Mouse (Mus musculus) heart, embryonic 12.5 days (tissue): ENCODE results near the gene Gpr68. TPM values are rescaled to one million over a fixed set of nuclear protein-coding genes. Genes with fewer than 3 reads are reported as not detected.

Experiments
- ATAC-seq: fragments of 200-750 bp; cut with Nextera tagmentation; 2 replicates; pipeline ENCODE4 v1.8.0; 2017; ENCODE audit warnings: moderate TSS enrichment, moderate library complexity; ENCODE audit not compliant: insufficient number of reproducible peaks, low FRiP score
- H3K27ac ChIP-seq: fragments of 300-500 bp; sonication (generic); 2 replicates; pipeline ENCODE4 v1.5.1; 2016; ENCODE audit warnings: mild to moderate bottlenecking, moderate library complexity; ENCODE audit not compliant: poor library complexity, severe bottlenecking
- H3K27me3 ChIP-seq: fragments of 300-500 bp; sonication (generic); replicated peaks from 2 replicates; pipeline ENCODE4 v1.6.1; 2016; ENCODE audit warnings: mild to moderate bottlenecking, moderate library complexity
- H3K36me3 ChIP-seq: fragments of 300-500 bp; sonication (generic); 2 replicates; pipeline ENCODE4 v1.6.1; 2016; ENCODE audit warnings: mild to moderate bottlenecking, moderate library complexity
- H3K4me1 ChIP-seq: fragments of 300-500 bp; sonication (generic); replicated peaks from 2 replicates; pipeline ENCODE4 v1.6.1; 2016; ENCODE audit warnings: mild to moderate bottlenecking
- H3K4me2 ChIP-seq: fragments of 300-500 bp; sonication (generic); 2 replicates; pipeline ENCODE4 v1.6.1; 2016; ENCODE audit warnings: mild to moderate bottlenecking, moderate library complexity
- H3K4me3 ChIP-seq: fragments of 300-500 bp; sonication (generic); 2 replicates; pipeline ENCODE4 v1.5.1; 2016; ENCODE audit warnings: mild to moderate bottlenecking
- H3K9ac ChIP-seq: fragments of 300-500 bp; sonication (generic); 2 replicates; pipeline ENCODE4 v1.6.1; 2016; ENCODE audit warnings: mild to moderate bottlenecking, moderate library complexity
- H3K9me3 ChIP-seq: fragments of 300-500 bp; sonication (generic); replicated peaks from 2 replicates; pipeline ENCODE4 v1.6.1; 2016; ENCODE audit warnings: mild to moderate bottlenecking, moderate library complexity
- WGBS: fragments of 180-500 bp; shearing (Covaris S2); methylation state at CpG from one replicate; pipeline ENCODE4 v1.1.7; 2016; 5-methylcytosine and 5-hydroxymethylcytosine counted together
- polyA plus RNA-seq: library from polyadenylated mRNA; unstranded; fragments of >200 nt; fragmentation: Nextera tagmentation; extraction: Ambion mirVana; gene quantifications from 2 replicates; pipeline ENCODE4 v1.2.1, GENCODE M21; 2016

Gene Gpr68
- polyA plus RNA-seq, 1 experiment from 2014 or later = 6.2 TPM

DNA sequence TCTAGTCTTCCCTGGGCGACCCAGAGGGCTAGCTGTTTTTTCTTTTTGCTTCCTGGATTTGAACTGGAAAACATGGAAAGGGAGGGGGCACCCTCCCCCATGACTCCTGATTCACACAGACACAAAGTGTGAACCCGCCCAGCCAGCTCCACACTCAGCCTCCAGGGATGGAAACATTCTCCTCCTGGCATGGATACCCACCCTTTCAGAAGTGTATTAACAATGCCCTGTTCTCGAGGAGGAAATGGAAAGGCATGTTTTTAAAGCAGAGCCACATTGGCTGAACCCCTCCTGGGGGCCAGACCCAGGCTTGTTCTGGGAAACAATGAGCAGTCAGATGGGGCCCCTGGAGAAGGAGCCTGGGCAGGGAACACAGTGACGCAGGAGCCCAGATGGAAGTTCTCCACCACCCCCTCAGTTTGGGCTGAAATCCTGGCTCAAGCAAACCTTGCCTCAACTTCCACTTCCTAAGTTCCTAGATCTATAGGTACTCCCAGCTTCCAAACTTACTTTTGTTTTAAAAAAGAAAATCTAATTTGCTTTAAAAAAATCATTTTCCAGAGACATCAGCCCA is 39.9 kb downstream of the Gpr68 start:
- H3K4me1 ChIP-seq = no peaks in the 10 kb centered on the region
- no peak overlapping the region for H3K9ac ChIP-seq
- no peak overlapping the region for H3K27ac ChIP-seq
- H3K27me3 ChIP-seq = 0 out of 2 replicates have a peak, but pooled peaks cover under 1% of the 10 kb centered on the region
- H3K36me3 ChIP-seq = no peaks in the 10 kb centered on the region
- H3K4me2 ChIP-seq = no peak overlapping the region
- no peak for ATAC-seq
- H3K9me3 ChIP-seq = peaks cover 9% of the 10 kb centered on the region
- 61% methylated on average over 4 of the region's 4 CpGs for WGBS
- no peak overlapping the region for H3K4me3 ChIP-seq

DNA sequence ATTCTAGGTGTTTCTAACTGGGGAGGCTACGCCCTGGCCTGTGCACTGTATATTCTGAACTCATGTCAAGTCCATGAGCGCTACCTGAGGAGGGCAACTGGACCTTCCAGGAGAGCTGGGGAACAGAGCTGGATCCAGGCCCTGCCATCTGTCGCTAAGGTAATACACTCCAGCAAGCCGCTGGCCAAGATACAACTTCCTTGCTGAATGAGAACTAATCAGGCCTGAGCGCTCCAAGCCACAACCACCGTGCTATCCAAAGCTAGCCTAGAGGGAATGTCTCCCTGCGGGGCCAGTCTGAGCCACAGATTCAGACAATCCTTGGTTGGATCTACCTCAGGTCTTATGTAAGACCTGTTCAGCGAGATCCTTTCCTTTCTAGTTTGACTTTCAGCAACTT is 40.9 kb downstream of the Gpr68 start:
- ATAC-seq = no peak
- WGBS = 84% methylated on average over 8 of the region's 8 CpGs
- H3K27me3 ChIP-seq = no peaks in the 10 kb centered on the region
- H3K9ac ChIP-seq = no peak overlapping the region
- H3K36me3 ChIP-seq = no peaks in the 10 kb centered on the region
- H3K9me3 ChIP-seq = peaks cover 9% of the 10 kb centered on the region
- H3K4me1 ChIP-seq = no peaks in the 10 kb centered on the region
- no peak overlapping the region for H3K4me3 ChIP-seq
- H3K27ac ChIP-seq = no peak overlapping the region
- H3K4me2 ChIP-seq = no peak overlapping the region

DNA sequence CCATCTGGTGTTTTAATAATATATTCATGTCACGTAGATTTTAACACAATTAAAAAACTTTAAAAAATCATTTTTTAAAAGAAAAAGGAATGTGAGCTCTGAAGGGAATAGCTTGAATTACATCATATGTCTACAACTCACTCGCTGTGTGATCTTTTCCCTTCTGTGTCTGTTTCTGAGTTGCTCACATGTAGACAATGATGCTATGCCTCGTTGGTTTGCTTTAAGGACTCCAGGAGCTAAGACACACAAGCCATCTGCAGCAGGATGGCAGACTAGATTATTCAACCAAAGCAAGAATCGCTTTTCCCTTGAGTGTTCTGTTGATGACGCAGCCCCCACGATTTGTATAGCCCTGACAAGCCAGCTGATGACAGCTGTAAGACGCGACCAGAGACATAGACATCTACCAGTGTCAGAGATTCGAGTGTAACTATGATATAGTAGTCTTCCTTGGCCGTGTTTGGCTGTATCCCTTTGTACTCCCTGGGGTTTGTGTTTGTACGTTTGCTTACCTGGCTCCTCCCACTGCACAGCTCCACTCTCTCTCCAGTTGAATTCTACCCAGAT is 42.4 kb downstream of the Gpr68 start:
- H3K9me3 ChIP-seq = peaks cover 9% of the 10 kb centered on the region

DNA sequence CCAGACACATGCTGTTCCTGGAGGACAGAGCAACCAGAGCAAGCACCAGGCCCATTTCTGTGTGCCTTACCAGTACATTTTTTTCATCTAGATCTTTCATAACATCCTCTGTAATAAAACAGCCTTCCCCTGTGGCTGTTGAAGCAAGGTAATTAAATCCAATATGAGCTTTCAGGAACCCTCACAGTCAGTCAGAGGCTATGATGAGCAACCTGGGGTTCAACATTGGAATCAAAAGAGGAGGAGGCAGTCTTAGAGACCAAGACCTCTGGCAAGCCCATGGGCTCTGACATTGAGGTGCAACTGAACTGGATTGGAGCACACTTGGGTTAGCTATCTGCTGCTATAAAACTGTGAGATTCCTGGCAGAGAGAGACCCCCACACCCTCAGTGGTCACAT is 42.9 kb downstream of the Gpr68 start:
- Histone ChIP-seq H3K4me3 (no peak overlapping the region), H3K4me1 (no peaks in the 10 kb centered on the region), H3K9me3 (peaks cover 8% of the 10 kb centered on the region), H3K27ac (no peak overlapping the region), H3K27me3 (no peaks in the 10 kb centered on the region), H3K9ac (no peak overlapping the region), H3K4me2 (no peak overlapping the region), H3K36me3 (no peaks in the 10 kb centered on the region)
- ATAC-seq = no peak

More for the DNA sequence above, 42.4 kb downstream of the Gpr68 start:
- H3K4me2 ChIP-seq = no peak overlapping the region
- H3K36me3 ChIP-seq = no peaks in the 10 kb centered on the region
- H3K27me3 ChIP-seq = no peaks in the 10 kb centered on the region
- WGBS = 57% methylated on average over 11 of the region's 11 CpGs
- no peaks in the 10 kb centered on the region for H3K4me1 ChIP-seq
- ATAC-seq = no peak
- H3K27ac ChIP-seq = no peak overlapping the region
- no peak overlapping the region for H3K4me3 ChIP-seq
- no peak overlapping the region for H3K9ac ChIP-seq

DNA sequence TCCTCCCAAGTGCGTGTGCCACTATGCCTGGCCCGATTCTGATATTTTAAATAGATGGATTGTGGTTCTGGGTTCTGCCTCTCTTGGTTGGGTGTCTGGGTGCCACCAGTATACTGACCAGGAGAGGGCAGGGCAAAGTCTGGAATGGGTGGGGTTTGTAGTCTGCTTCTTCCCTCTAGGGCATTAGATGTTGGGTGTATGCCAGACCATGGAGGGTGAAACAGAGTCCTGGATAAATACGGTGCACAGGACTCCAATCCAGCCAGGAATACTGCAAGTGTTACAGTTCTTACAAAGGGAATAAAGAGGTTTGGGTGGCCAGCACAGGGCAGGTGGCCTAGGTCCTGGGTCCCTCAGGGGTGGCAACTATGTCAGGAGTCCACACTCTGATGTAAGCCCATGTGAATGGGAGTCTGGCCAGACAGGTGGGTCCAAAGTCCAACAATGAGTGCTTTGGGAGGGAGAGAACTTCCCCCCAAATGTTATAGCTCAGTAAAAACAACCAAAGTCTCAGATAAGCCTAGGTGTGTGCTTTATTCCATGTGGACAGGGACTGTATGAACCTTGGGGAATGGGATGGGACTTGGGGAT is 45.0 kb downstream of the Gpr68 start:
- WGBS = 88% methylated on average over 3 of the region's 3 CpGs
- H3K36me3 ChIP-seq = no peaks in the 10 kb centered on the region
- no peak overlapping the region for H3K4me2 ChIP-seq
- H3K9me3 ChIP-seq = no peaks in the 10 kb centered on the region
- no peak overlapping the region for H3K27ac ChIP-seq
- H3K9ac ChIP-seq = no peak overlapping the region
- no peak overlapping the region for H3K4me3 ChIP-seq
- no peaks in the 10 kb centered on the region for H3K27me3 ChIP-seq
- no peak for ATAC-seq
- H3K4me1 ChIP-seq = no peaks in the 10 kb centered on the region

DNA sequence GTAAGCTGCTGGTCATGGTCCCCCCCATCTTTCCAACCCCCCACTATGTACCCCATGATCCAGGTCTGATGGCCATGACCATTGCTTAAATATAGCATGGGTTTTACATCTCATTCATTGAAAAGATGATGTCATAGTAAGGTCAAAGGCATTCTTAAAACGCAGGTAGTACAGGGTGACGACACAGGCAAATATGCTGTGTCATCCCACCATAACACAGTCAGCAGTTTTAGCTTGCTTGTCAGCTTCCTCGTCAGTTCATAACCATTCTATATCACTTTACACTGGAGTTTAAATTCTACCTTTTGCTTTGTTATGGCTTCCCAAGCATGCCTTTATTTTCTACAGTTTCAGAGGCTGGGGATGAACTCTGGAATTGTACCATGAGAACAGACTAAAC is 45.7 kb downstream of the Gpr68 start:
- Histone ChIP-seq H3K36me3 (no peaks in the 10 kb centered on the region), H3K4me1 (no peaks in the 10 kb centered on the region), H3K9ac (no peak overlapping the region), H3K27ac (no peak overlapping the region), H3K4me2 (no peak overlapping the region), H3K4me3 (no peak overlapping the region), H3K27me3 (no peaks in the 10 kb centered on the region), H3K9me3 (no peaks in the 10 kb centered on the region)
- 78% methylated on average over 3 of the region's 3 CpGs for WGBS
- ATAC-seq = no peak

DNA sequence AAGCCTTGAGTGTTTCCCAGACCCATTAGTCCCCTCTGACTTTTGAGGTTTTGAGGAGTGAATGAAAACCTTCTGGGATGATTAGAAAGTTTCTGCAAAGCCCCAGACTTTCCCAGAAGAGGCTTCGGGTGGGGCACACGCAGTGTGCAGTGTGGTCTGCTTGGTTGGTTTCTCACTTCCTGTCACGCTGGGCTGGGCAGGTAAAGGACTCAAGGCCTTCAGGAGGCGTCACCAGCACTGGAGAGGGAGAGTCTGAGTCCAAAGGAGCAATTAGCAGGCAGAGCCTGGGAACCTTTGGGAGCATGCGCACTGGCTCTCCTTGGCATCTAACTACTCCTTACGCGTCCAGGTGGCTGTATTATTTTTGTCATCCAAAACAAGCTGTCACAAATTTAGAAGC is 50.2 kb downstream of the Gpr68 start:
- ATAC-seq = no peak
- Histone ChIP-seq H3K9ac (no peak overlapping the region), H3K4me2 (no peak overlapping the region), H3K27ac (no peak overlapping the region), H3K27me3 (0 out of 2 replicates have a peak, but pooled peaks cover 3% of the 10 kb centered on the region), H3K4me3 (no peak overlapping the region), H3K36me3 (no peaks in the 10 kb centered on the region), H3K4me1 (no peaks in the 10 kb centered on the region), H3K9me3 (no peaks in the 10 kb centered on the region)
- 70% methylated on average over 7 of the region's 7 CpGs for WGBS

DNA sequence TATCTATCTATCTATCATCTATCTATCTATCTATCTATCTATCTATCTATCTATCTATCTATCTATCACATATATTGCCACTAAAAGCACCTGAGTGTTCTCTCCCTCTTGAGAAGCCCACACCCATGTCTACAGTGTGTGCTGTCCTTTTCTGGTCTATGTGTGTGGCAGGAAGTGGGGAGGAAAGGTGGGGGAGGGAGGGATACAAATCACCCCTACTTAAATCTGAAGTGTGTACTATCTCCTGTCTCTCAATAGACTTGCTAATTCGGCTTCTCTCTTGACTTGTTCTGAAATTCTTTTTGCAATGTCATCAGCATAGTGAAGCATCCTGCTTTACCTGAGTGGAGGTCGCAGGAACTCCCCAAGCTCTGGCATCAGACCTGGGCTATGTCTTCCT is 51.7 kb downstream of the Gpr68 start:
- Histone ChIP-seq H3K9ac (no peak overlapping the region), H3K4me1 (no peaks in the 10 kb centered on the region), H3K36me3 (no peaks in the 10 kb centered on the region), H3K9me3 (no peaks in the 10 kb centered on the region), H3K4me3 (no peak overlapping the region), H3K4me2 (no peak overlapping the region), H3K27me3 (peaks cover 4% of the 10 kb centered on the region; the same call in 1 of the 2 replicates), H3K27ac (no peak overlapping the region)
- ATAC-seq = no peak
- 69% methylated on average over 2 of the region's 2 CpGs for WGBS

DNA sequence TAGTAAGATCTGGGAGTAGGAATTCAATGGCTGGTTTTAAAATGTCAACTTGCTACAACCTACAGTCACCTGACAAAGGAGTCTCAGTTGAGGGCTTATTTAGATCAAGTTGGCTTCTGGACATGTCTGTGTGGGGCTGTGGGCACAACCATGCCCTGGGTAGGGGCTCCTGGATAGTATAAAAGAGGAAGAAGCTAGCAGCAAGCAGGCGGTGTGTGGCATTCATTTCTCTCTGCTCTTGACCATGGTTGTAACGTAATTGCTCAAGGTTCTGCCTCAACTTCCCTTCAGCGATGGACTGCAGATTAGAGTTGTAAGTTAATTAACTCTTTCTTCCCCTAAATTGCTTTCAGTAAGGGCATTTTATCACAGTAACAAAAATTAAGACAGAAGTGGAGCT is 55.6 kb downstream of the Gpr68 start:
- Histone ChIP-seq H3K4me3 (no peak overlapping the region), H3K27ac (no peak overlapping the region), H3K9me3 (no peaks in the 10 kb centered on the region), H3K9ac (no peak overlapping the region), H3K36me3 (no peaks in the 10 kb centered on the region), H3K4me1 (no peaks in the 10 kb centered on the region), H3K4me2 (no peak overlapping the region), H3K27me3 (peaks cover 12% of the 10 kb centered on the region)
- no peak for ATAC-seq
- 67% methylated on average over 3 of the region's 3 CpGs for WGBS

DNA sequence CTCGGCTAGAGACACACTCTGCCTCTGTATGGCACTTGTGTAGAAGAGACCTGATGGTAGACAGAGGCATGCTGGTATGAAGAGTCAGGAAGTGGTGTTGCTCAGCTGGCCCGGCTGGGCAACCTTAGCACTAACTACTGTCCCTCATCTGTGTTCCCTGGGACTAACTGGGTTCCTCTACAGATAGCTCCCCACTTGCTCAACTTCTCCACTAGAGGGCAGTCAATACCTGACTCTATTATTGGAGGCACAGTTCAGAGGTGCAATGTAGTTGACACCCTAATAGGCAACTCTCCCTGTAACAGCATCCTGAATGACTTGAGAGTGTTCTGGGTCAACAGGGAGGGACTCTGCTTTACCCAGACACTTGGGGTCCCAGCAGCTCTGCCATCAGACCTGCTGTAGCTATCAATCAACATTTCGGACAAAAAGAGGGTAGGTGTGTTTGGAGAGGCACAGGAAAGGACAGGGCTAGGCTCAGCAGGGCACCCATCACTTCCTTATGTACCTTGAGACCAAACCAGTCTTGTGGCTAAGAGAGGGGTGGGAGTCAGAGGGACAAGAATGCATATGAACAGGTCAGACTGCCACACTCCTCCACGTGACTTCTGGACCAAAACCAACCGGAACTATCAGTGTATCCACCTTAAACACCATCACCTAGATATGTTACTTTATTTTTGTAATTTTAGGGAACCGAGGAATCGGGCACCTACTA is 58.4 kb downstream of the Gpr68 start:
- no peaks in the 10 kb centered on the region for H3K36me3 ChIP-seq
- H3K4me1 ChIP-seq = no peaks in the 10 kb centered on the region
- H3K9ac ChIP-seq = no peak overlapping the region
- H3K4me3 ChIP-seq = no peak overlapping the region
- no peak for ATAC-seq
- WGBS = 67% methylated on average over 7 of the region's 7 CpGs
- no peaks in the 10 kb centered on the region for H3K9me3 ChIP-seq
- no peak overlapping the region for H3K27ac ChIP-seq
- no peak overlapping the region for H3K4me2 ChIP-seq
- H3K27me3 ChIP-seq = peaks cover 12% of the 10 kb centered on the region

DNA sequence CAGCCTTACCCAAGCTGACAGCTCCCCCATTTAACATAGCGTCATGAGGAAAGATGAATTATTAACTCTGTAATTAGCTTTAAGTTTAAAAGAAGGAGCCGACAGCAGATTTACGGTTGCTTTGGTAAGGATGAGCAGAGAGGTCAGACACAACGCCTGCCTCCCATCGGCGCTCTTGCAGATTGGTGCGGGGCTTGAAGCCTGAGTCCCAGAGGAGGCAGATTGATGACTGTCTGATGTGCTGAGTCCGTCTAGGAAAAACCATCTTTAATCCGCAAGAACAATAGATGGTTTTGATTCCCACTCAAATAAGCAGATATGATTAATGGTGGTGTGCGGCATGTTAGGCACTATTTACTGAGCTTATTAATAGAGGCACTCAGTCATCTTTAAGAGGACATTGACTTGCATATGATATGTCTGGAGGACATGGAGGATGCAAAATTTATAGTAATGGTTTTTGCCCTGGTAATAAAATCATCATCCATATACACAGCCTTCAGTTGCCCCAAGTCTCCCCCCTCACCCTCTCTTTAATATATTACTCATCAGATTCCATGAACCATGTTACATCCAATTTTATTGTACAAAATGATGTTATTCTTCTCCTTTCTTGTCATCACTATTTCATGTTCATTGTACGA is 60.4 kb downstream of the Gpr68 start:
- ATAC-seq = no peak
- Histone ChIP-seq H3K27me3 (peaks cover 8% of the 10 kb centered on the region), H3K9me3 (no peaks in the 10 kb centered on the region), H3K4me3 (no peak overlapping the region), H3K9ac (no peak overlapping the region), H3K4me1 (no peaks in the 10 kb centered on the region), H3K4me2 (no peak overlapping the region), H3K36me3 (no peaks in the 10 kb centered on the region), H3K27ac (no peak overlapping the region)
- WGBS = 72% methylated on average over 11 of the region's 11 CpGs
